Mouse (Mus musculus) liver, adult 2 months (tissue): ENCODE measurements at regions not wholly inside any gene's neighbourhood (a gene's known extent, or its start where the extent isn't known, plus 50 kb on each side); places are given as distances from the start of the nearest gene placed in this dataset.

Experiments used
- DNase-seq: peaks from one replicate; pipeline ENCODE4 v3.0.0-alpha.2; 2011; ENCODE audit warnings: low read depth, low spot score; ENCODE audit errors: extremely low read depth
- H3K27ac ChIP-seq: fragments of 200-500 bp; replicated peaks from 2 replicates; pipeline ENCODE4 v1.5.1; 2012; ENCODE audit warnings: low read depth, mild to moderate bottlenecking, control low read depth, inconsistent platforms, low read length; ENCODE audit not compliant: insufficient read depth
- H3K27me3 ChIP-seq: fragments of 200-500 bp; 2 replicates; pipeline ENCODE4 v1.6.1; 2012; ENCODE audit warnings: mild to moderate bottlenecking, moderate library complexity, low read length, inconsistent platforms; ENCODE audit not compliant: control insufficient read depth, insufficient read depth
- H3K36me3 ChIP-seq: fragments of 200-500 bp; 2 replicates; pipeline ENCODE4 v1.6.1; 2012; ENCODE audit warnings: low read length, inconsistent platforms; ENCODE audit not compliant: control insufficient read depth, insufficient read depth
- H3K4me1 ChIP-seq: fragments of 200-500 bp; 2 replicates; pipeline ENCODE4 v1.6.1; 2011; ENCODE audit warnings: low read length; ENCODE audit not compliant: control insufficient read depth, insufficient read depth
- H3K4me3 ChIP-seq: fragments of 200-500 bp; 2 replicates; pipeline ENCODE4 v1.5.1; 2011; ENCODE audit warnings: low read depth, mild to moderate bottlenecking, control low read depth, low read length, moderate library complexity; ENCODE audit not compliant: insufficient read depth
- H3K79me2 ChIP-seq: fragments of 200-500 bp; 2 replicates; pipeline ENCODE4 v1.6.1; 2012; ENCODE audit warnings: inconsistent platforms, mild to moderate bottlenecking, low read length, moderate library complexity; ENCODE audit not compliant: control insufficient read depth, insufficient read depth
- H3K9ac ChIP-seq: fragments of 200-500 bp; 2 replicates; pipeline ENCODE4 v1.6.1; 2012; ENCODE audit warnings: low read depth, mild to moderate bottlenecking, control low read depth, inconsistent platforms, low read length
- CTCF ChIP-seq: fragments of 200-500 bp; IDR thresholded peaks from 2 replicates; pipeline ENCODE4 v1.5.1; 2011; ENCODE audit warnings: low read depth, low read length, control low read depth
- POLR2A ChIP-seq: fragments of 200-500 bp; IDR thresholded peaks from 2 replicates; pipeline ENCODE4 v1.6.1; 2011; ENCODE audit warnings: low read length, control low read depth; ENCODE audit not compliant: insufficient read depth; ENCODE audit errors: extremely low read depth
- whole genome bisulfite sequencing: fragments of 180-500 bp; shearing (Covaris S2); methylation state at CpG from one replicate; pipeline ENCODE4 v1.1.7; 2018; 5-methylcytosine and 5-hydroxymethylcytosine counted together

- no peak for DNase-seq
- no peak overlapping the region for H3K4me3 ChIP-seq
- no peak overlapping the region for H3K9ac ChIP-seq
- no peaks in the 10 kb centered on the region for H3K27me3 ChIP-seq
- WGBS: 78% methylated on average over 3 of the region's 3 CpGs
- H3K27ac ChIP-seq: no peak overlapping the region
- H3K4me1 ChIP-seq: no peaks in the 10 kb centered on the region
- TF ChIP-seq CTCF: no peak
- TF ChIP-seq POLR2A: no peak
- no peaks in the 10 kb centered on the region for H3K36me3 ChIP-seq
- no peaks in the 10 kb centered on the region for H3K79me2 ChIP-seq
These were observed 493.1 kb downstream of the Hace1 start for GRCm38 (mm10) chr10:46070766-46071165.

DNA sequence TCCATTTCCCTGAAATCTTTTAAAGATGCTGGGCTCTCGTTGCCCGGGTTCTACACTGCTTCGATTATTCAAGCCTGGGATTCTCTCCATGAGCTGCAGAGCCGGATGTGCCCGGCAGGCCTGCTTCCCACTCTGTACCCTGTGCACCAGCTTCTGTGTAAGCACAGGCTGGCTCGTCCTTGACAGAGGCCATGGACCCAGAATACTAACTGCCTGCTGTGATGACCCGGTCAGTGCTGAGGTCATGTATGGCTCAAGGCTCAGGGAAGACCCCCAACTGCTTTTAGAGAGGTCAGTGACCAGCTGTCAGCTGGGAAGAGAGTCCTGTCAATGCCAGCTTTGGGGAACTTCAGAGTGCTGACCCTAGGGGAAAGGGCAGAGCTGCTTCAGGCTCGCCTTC, 493.6 kb downstream of the Hace1 start:
- no peak for TF ChIP-seq CTCF
- TF ChIP-seq POLR2A: no peak
- no peak overlapping the region for H3K4me3 ChIP-seq
- no peak overlapping the region for H3K9ac ChIP-seq
- DNase-seq: no peak
- H3K79me2 ChIP-seq: no peaks in the 10 kb centered on the region
- H3K36me3 ChIP-seq: no peaks in the 10 kb centered on the region
- no peak overlapping the region for H3K27ac ChIP-seq
- no peaks in the 10 kb centered on the region for H3K4me1 ChIP-seq
- WGBS: 51% methylated on average over 8 of the region's 8 CpGs
- H3K27me3 ChIP-seq: no peaks in the 10 kb centered on the region

DNA sequence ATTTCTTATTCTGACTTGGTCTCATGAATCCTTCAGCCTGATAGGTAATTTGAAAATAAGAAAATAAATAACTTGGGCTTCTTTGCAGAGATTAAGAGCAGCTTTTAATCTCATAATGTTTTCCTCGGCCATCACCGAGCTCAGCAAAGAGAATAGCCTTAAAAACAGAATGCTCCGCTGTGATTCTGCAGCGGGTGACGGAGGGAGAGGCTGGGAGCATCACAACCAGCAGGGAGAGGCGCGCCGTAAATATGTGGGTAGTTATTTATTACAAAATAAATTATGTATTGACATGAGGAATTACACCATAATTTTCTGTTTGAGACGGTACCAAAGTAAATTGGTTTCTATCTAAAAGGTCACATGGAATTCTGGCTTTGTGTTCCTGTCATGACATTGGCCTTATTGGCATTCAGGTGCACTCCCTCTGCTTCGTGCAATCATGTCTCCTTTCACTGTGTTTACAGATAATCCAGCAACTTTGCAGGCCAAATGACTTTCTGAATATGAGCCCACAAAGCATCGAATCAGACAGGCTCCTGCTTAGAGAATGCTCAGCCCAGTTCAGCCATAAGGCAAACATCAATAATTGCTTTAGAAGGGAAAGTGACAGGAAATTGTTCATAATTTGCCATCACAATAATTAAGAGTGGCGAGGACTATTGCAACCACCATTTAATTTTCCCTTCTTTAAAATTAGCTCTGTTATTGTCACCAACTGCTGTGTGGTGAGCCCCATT, 494.4 kb downstream of the Hace1 start:
- Histone ChIP-seq H3K27me3 (no peaks in the 10 kb centered on the region), H3K9ac (no peak overlapping the region), H3K4me1 (no peaks in the 10 kb centered on the region), H3K4me3 (no peak overlapping the region), H3K36me3 (no peaks in the 10 kb centered on the region), H3K27ac (no peak overlapping the region), H3K79me2 (no peaks in the 10 kb centered on the region)
- no peak for DNase-seq
- no peak for TF ChIP-seq POLR2A
- no peak for TF ChIP-seq CTCF
- WGBS: 86% methylated on average over 12 of the region's 12 CpGs

GRCm38 (mm10) chr10:46072550-46073470, 495.2 kb downstream of the Hace1 start:
- H3K36me3 ChIP-seq: no peaks in the 10 kb centered on the region
- no peak overlapping the region for H3K9ac ChIP-seq
- DNase-seq: no peak
- H3K27me3 ChIP-seq: no peaks in the 10 kb centered on the region
- H3K4me1 ChIP-seq: no peaks in the 10 kb centered on the region
- 75% methylated on average over 16 of the region's 16 CpGs for WGBS
- no peaks in the 10 kb centered on the region for H3K79me2 ChIP-seq
- no peak overlapping the region for H3K4me3 ChIP-seq
- H3K27ac ChIP-seq: no peak overlapping the region
- TF ChIP-seq CTCF (no peak), POLR2A (no peak)

- no peaks in the 10 kb centered on the region for H3K79me2 ChIP-seq
- DNase-seq: no peak
- no peaks in the 10 kb centered on the region for H3K4me1 ChIP-seq
- no peak overlapping the region for H3K4me3 ChIP-seq
- TF ChIP-seq CTCF (no peak), POLR2A (no peak)
- no peaks in the 10 kb centered on the region for H3K36me3 ChIP-seq
- 61% methylated on average over 4 of the region's 4 CpGs for WGBS
- H3K9ac ChIP-seq: no peak overlapping the region
- no peak overlapping the region for H3K27ac ChIP-seq
- H3K27me3 ChIP-seq: no peaks in the 10 kb centered on the region
These were observed 510.1 kb downstream of the Hace1 start for GRCm38 (mm10) chr10:46087766-46088165.
